Mouse (Mus musculus): Measurements from ENCODE around the gene Teddm1b. TPM values are rescaled to one million over a fixed set of nuclear protein-coding genes. Genes with fewer than 3 reads are reported as not detected.

The Teddm1b gene
- 0.04 and 0.28 TPM in 2 replicates for polyA plus RNA-seq (2012; rRNA removed; ENCODE audit: low replicate concordance)

GRCm38 (mm10) chr1:153874045-153874444 is at the start of gene Teddm1b:
Gene Teddm1b (plus strand): TSS chr1:153874345.

GRCm38 (mm10) chr1:153844042-153844441 is 30.1 kb upstream of the Teddm1b start, which contains the start of gene Rgsl1:
Gene Rgsl1 (minus strand): TSS chr1:153844142.

GRCm38 (mm10) chr1:153891442-153891841 is 17.3 kb downstream of the Teddm1b start, which contains the start of gene Teddm1a:
Gene Teddm1a (plus strand): TSS chr1:153891742.

GRCm38 (mm10) chr1:153899731-153900380 is 25.7 kb downstream of the Teddm1b start, which contains the start of the genes Glul and Teddm2:
Gene Glul (plus strand): TSS chr1:153899944.
Gene Teddm2 (minus strand): TSS chr1:153900228.

Other genes starting within 250 kb of the Teddm1b start
- gene Rgs8, start 221.3 kb upstream of the Teddm1b start, polyA plus RNA-seq (2012; rRNA removed; ENCODE audit: low replicate concordance), result 0.01 and 0.03 TPM in 2 replicates
- gene Rgs16, start 134.0 kb upstream of the Teddm1b start, polyA plus RNA-seq (2012; rRNA removed; ENCODE audit: low replicate concordance), result 2.0 and 5.3 TPM in 2 replicates
- gene Rnasel, start 124.9 kb upstream of the Teddm1b start, polyA plus RNA-seq (2012; rRNA removed; ENCODE audit: low replicate concordance), result 10.7 and 13.3 TPM in 2 replicates
- gene Rgsl1, start 30.2 kb upstream of the Teddm1b start, polyA plus RNA-seq (2012; rRNA removed; ENCODE audit: low replicate concordance), result 0.33 and 1.2 TPM in 2 replicates
- 0.32 and 1.1 TPM in 2 replicates for gene Teddm1a, start 17.4 kb downstream of the Teddm1b start, polyA plus RNA-seq (2012; rRNA removed; ENCODE audit: low replicate concordance)
- gene Glul, start 25.6 kb downstream of the Teddm1b start, polyA plus RNA-seq (2012; rRNA removed; ENCODE audit: low replicate concordance), result 927 and 1,223 TPM in 2 replicates
- 1.1 and 2.0 TPM in 2 replicates for gene Teddm2, start 25.9 kb downstream of the Teddm1b start, polyA plus RNA-seq (2012; rRNA removed; ENCODE audit: low replicate concordance)